Mouse (Mus musculus): ENCODE results near the gene Tmeff2. TPM values are rescaled to one million over a fixed set of nuclear protein-coding genes. Genes with fewer than 3 reads are reported as not detected.

Tmeff2 gene
- polyA plus RNA-seq, 1 experiment from 2014 or later: 7.0 TPM

DNA sequence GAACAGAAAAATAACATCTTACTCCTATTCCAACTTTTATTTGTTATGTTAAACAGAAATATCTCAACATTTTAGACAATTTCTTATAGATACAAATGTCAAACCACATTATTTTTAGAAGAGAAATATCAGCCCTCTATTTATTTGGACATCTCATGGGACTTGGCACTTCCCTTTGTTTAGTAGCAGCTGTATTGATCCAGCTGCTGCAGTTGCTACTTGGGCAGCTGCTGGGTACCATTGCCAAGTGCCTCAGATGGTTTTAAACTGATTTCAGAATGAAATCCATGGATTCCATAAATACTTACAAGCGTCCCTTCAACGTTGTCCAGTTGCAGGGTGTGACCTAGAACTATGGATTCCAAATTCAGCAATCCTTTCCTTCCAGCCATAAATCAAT is 70.4 kb downstream of the Tmeff2 start:
- DNase-seq (ENCODE audit: low spot score, missing footprints): no peak
- ATAC-seq (ENCODE audit: low FRiP score): no peak

DNA sequence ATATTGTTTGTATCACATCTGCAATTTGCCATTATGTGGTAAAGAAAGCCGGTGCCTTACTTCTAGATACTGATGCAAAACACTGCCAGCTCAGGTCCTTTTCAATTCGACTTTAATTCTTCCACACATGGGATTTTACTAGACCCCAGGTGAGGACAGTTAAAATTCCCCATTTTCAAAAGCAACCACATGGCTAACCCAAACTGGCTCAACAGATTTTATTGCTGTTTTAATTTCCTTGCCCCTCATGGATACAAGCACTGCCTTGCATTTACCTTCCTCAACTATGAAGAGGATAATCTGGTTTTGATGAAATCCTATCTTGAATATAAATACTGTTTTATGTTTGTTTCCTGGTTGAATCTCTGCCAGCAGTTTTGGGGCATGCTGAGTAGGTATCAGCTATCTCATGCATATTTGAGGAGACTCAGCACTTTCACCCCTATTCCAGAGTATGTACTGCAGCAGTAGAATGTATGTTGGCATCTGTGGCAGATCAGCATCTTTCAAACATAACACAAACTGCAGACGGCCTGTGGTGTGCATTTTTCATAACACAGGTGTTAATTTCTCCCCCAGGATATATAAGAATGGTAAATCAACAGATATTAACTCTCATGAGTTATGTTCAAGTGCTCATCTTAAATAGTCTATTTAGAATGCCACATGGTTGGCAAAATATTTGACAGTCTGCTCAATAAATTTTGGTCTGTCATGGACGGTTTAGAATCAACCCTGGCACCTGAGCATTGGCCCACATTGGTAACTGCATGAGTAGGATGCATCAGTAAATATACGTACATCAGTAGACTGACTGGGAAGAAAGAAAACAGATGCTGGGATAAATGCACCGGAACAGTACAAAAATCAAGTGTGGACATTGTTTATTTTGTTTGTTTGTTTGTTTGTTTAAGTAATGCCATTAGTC is 72.3 kb downstream of the Tmeff2 start:
- Histone ChIP-seq H3K9ac (ENCODE audit: low read length) (no peak overlapping the region), H3K27ac (ENCODE audit: low read depth, low read length) (no peak overlapping the region), H3K36me3 (ENCODE audit: control insufficient read depth, insufficient read depth, low read length) (no peaks in the 10 kb centered on the region), H3K27me3 (ENCODE audit: control insufficient read depth, insufficient read depth, low read length) (no peaks in the 10 kb centered on the region), H3K4me1 (ENCODE audit: control insufficient read depth, insufficient read depth, low read length) (no peaks in the 10 kb centered on the region), H3K9me3 (ENCODE audit: control insufficient read depth, low read length) (no peaks in the 10 kb centered on the region), H3K4me2 (no peak overlapping the region), H3K4me3 (ENCODE audit: low read depth, low read length) (no peak overlapping the region)
- 83% methylated on average over 6 of the region's 6 CpGs for WGBS
- DNase-seq (ENCODE audit: low spot score, missing footprints): no peak
- no peak for ATAC-seq (ENCODE audit: low FRiP score)

More for the DNA sequence above, 70.4 kb downstream of the Tmeff2 start:
- WGBS: 72% methylated on average over 2 of the region's 2 CpGs
- Histone ChIP-seq H3K36me3 (ENCODE audit: control insufficient read depth, insufficient read depth, low read length) (no peaks in the 10 kb centered on the region), H3K4me1 (ENCODE audit: control insufficient read depth, insufficient read depth, low read length) (no peaks in the 10 kb centered on the region), H3K27ac (ENCODE audit: low read depth, low read length) (no peak overlapping the region), H3K27me3 (ENCODE audit: control insufficient read depth, insufficient read depth, low read length) (no peaks in the 10 kb centered on the region), H3K4me2 (no peak overlapping the region), H3K9ac (ENCODE audit: low read length) (no peak overlapping the region), H3K9me3 (ENCODE audit: control insufficient read depth, low read length) (no peaks in the 10 kb centered on the region), H3K4me3 (ENCODE audit: low read depth, low read length) (no peak overlapping the region)

- Histone ChIP-seq H3K4me1 (ENCODE audit: control insufficient read depth, insufficient read depth, low read length) (no peaks in the 10 kb centered on the region), H3K27ac (ENCODE audit: low read depth, low read length) (no peak overlapping the region), H3K4me3 (ENCODE audit: low read depth, low read length) (no peak overlapping the region), H3K9me3 (ENCODE audit: control insufficient read depth, low read length) (no peaks in the 10 kb centered on the region), H3K4me2 (no peak overlapping the region), H3K9ac (ENCODE audit: low read length) (no peak overlapping the region), H3K27me3 (ENCODE audit: control insufficient read depth, insufficient read depth, low read length) (no peaks in the 10 kb centered on the region), H3K36me3 (ENCODE audit: control insufficient read depth, insufficient read depth, low read length) (no peaks in the 10 kb centered on the region)
- 82% methylated on average over 4 of the region's 4 CpGs for WGBS
- no peak for DNase-seq (ENCODE audit: low spot score, missing footprints)
- no peak for ATAC-seq (ENCODE audit: low FRiP score)
These were observed 79.1 kb downstream of the Tmeff2 start for GRCm38 (mm10) chr1:50979358-50980081.

DNA sequence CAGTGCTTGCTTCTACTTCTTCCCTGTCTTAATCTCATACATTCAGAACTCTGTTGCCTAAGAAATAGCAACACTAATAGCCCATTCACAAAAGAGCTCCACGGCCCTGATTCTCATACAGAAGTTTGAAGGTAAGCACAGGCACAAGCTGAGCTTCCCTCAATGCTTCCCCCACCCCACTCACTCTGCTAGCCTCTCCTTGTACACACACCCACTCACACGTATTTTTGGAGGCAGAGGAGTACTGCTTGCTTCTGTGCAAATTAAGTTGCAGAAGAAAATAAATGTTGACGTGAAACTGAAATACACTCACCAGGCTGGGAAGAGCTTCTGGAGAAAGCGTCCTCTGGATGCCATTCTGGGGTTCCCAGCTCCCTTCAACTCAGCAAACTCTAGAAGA is 80.1 kb downstream of the Tmeff2 start:
- H3K4me3 ChIP-seq (ENCODE audit: low read depth, low read length): no peak overlapping the region
- DNase-seq (ENCODE audit: low spot score, missing footprints): no peak
- no peak overlapping the region for H3K9ac ChIP-seq (ENCODE audit: low read length)
- H3K4me1 ChIP-seq (ENCODE audit: control insufficient read depth, insufficient read depth, low read length): no peaks in the 10 kb centered on the region
- H3K9me3 ChIP-seq (ENCODE audit: control insufficient read depth, low read length): no peaks in the 10 kb centered on the region
- H3K27me3 ChIP-seq (ENCODE audit: control insufficient read depth, insufficient read depth, low read length): no peaks in the 10 kb centered on the region
- no peaks in the 10 kb centered on the region for H3K36me3 ChIP-seq (ENCODE audit: control insufficient read depth, insufficient read depth, low read length)
- no peak overlapping the region for H3K27ac ChIP-seq (ENCODE audit: low read depth, low read length)
- WGBS: 68% methylated on average over 4 of the region's 4 CpGs
- no peak for ATAC-seq (ENCODE audit: low FRiP score)
- no peak overlapping the region for H3K4me2 ChIP-seq

GRCm38 (mm10) chr1:50981151-50981828 is 80.8 kb downstream of the Tmeff2 start:
- H3K4me2 ChIP-seq: no peak overlapping the region
- no peaks in the 10 kb centered on the region for H3K4me1 ChIP-seq (ENCODE audit: control insufficient read depth, insufficient read depth, low read length)
- no peak overlapping the region for H3K4me3 ChIP-seq (ENCODE audit: low read depth, low read length)
- no peaks in the 10 kb centered on the region for H3K27me3 ChIP-seq (ENCODE audit: control insufficient read depth, insufficient read depth, low read length)
- ATAC-seq (ENCODE audit: low FRiP score) (no peak), DNase-seq (ENCODE audit: low spot score, missing footprints) (no peak)
- H3K9me3 ChIP-seq (ENCODE audit: control insufficient read depth, low read length): no peaks in the 10 kb centered on the region
- no peaks in the 10 kb centered on the region for H3K36me3 ChIP-seq (ENCODE audit: control insufficient read depth, insufficient read depth, low read length)
- WGBS: 89% methylated on average over 7 of the region's 7 CpGs
- H3K27ac ChIP-seq (ENCODE audit: low read depth, low read length): no peak overlapping the region
- no peak overlapping the region for H3K9ac ChIP-seq (ENCODE audit: low read length)

GRCm38 (mm10) chr1:50990661-50991060 is 90.2 kb downstream of the Tmeff2 start:
- ATAC-seq (ENCODE audit: low FRiP score) (no peak), DNase-seq (ENCODE audit: low spot score, missing footprints) (no peak)
- 52% methylated on average over 2 of the region's 2 CpGs for WGBS
- H3K4me3 ChIP-seq (ENCODE audit: low read depth, low read length): no peak overlapping the region
- H3K27ac ChIP-seq (ENCODE audit: low read depth, low read length): no peak overlapping the region
- H3K9me3 ChIP-seq (ENCODE audit: control insufficient read depth, low read length): no peaks in the 10 kb centered on the region
- no peaks in the 10 kb centered on the region for H3K27me3 ChIP-seq (ENCODE audit: control insufficient read depth, insufficient read depth, low read length)
- H3K9ac ChIP-seq (ENCODE audit: low read length): no peak overlapping the region
- no peaks in the 10 kb centered on the region for H3K4me1 ChIP-seq (ENCODE audit: control insufficient read depth, insufficient read depth, low read length)
- no peak overlapping the region for H3K4me2 ChIP-seq
- no peaks in the 10 kb centered on the region for H3K36me3 ChIP-seq (ENCODE audit: control insufficient read depth, insufficient read depth, low read length)

GRCm38 (mm10) chr1:50994505-50994904 is 94.1 kb downstream of the Tmeff2 start:
- no peak for ATAC-seq (ENCODE audit: low FRiP score)

GRCm38 (mm10) chr1:50999793-51000192 is 99.3 kb downstream of the Tmeff2 start:
- H3K4me1 ChIP-seq (ENCODE audit: control insufficient read depth, insufficient read depth, low read length): no peaks in the 10 kb centered on the region
- no peaks in the 10 kb centered on the region for H3K27me3 ChIP-seq (ENCODE audit: control insufficient read depth, insufficient read depth, low read length)
- H3K27ac ChIP-seq (ENCODE audit: low read depth, low read length): no peak overlapping the region
- 95% methylated on average over 3 of the region's 3 CpGs for WGBS
- ATAC-seq (ENCODE audit: low FRiP score) (no peak), DNase-seq (ENCODE audit: low spot score, missing footprints) (no peak)
- no peak overlapping the region for H3K4me3 ChIP-seq (ENCODE audit: low read depth, low read length)
- H3K4me2 ChIP-seq: no peak overlapping the region
- H3K9me3 ChIP-seq (ENCODE audit: control insufficient read depth, low read length): no peaks in the 10 kb centered on the region
- no peaks in the 10 kb centered on the region for H3K36me3 ChIP-seq (ENCODE audit: control insufficient read depth, insufficient read depth, low read length)
- H3K9ac ChIP-seq (ENCODE audit: low read length): no peak overlapping the region

More at GRCm38 (mm10) chr1:50994505-50994904, 94.1 kb downstream of the Tmeff2 start:
- no peak overlapping the region for H3K27ac ChIP-seq (ENCODE audit: low read depth, low read length)
- 100% methylated on average over 1 of the region's 1 CpGs for WGBS
- no peaks in the 10 kb centered on the region for H3K27me3 ChIP-seq (ENCODE audit: control insufficient read depth, insufficient read depth, low read length)
- H3K9ac ChIP-seq (ENCODE audit: low read length): no peak overlapping the region
- no peaks in the 10 kb centered on the region for H3K4me1 ChIP-seq (ENCODE audit: control insufficient read depth, insufficient read depth, low read length)
- no peak for DNase-seq (ENCODE audit: low spot score, missing footprints)
- H3K4me2 ChIP-seq: no peak overlapping the region
- no peaks in the 10 kb centered on the region for H3K36me3 ChIP-seq (ENCODE audit: control insufficient read depth, insufficient read depth, low read length)
- H3K9me3 ChIP-seq (ENCODE audit: control insufficient read depth, low read length): no peaks in the 10 kb centered on the region
- no peak overlapping the region for H3K4me3 ChIP-seq (ENCODE audit: low read depth, low read length)

DNA sequence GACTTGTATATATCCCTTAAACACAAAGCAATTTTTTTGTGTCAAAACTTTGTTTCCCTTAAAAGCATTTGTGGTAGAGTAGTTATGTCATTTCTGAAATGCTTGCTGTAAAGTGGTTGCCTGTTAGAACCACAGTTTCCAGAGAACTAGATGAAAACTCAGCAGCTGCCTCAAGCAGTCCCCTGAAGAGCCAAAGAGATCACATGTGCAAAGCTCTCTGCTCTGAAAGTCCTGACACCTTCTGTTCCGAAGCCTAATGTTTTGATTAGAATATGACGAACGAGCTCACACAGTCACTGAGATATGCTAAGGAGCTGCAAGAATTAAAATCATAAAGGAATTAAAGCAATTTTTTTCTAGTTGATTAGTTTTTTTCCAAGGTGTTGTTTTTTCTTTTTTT is 107.9 kb downstream of the Tmeff2 start:
- no peak overlapping the region for H3K27ac ChIP-seq (ENCODE audit: low read depth, low read length)
- WGBS: 81% methylated on average over 3 of the region's 3 CpGs
- no peaks in the 10 kb centered on the region for H3K36me3 ChIP-seq (ENCODE audit: control insufficient read depth, insufficient read depth, low read length)
- no peaks in the 10 kb centered on the region for H3K9me3 ChIP-seq (ENCODE audit: control insufficient read depth, low read length)
- H3K9ac ChIP-seq (ENCODE audit: low read length): no peak overlapping the region
- no peaks in the 10 kb centered on the region for H3K27me3 ChIP-seq (ENCODE audit: control insufficient read depth, insufficient read depth, low read length)
- H3K4me1 ChIP-seq (ENCODE audit: control insufficient read depth, insufficient read depth, low read length): no peaks in the 10 kb centered on the region
- no peak overlapping the region for H3K4me2 ChIP-seq
- no peak for ATAC-seq (ENCODE audit: low FRiP score)
- H3K4me3 ChIP-seq (ENCODE audit: low read depth, low read length): no peak overlapping the region
- no peak for DNase-seq (ENCODE audit: low spot score, missing footprints)
